Mouse (Mus musculus) hindbrain, postnatal 0 days (tissue): ENCODE measurements at regions not wholly inside any gene's neighbourhood (a gene's known extent, or its start where the extent isn't known, plus 50 kb on each side); places are given as distances from the start of the nearest gene placed in this dataset.

Experiments used
- ATAC-seq: fragments of 200-750 bp; cut with Nextera tagmentation; 2 replicates; pipeline ENCODE4 v1.8.0; 2017; ENCODE audit warnings: mild to moderate bottlenecking, moderate TSS enrichment, moderate library complexity
- DNase-seq: peaks from one replicate; pipeline ENCODE4 v3.0.0-alpha.2; 2015; ENCODE audit warnings: low spot score
- H3K27ac ChIP-seq: fragments of 300-500 bp; sonication (generic); 2 replicates; pipeline ENCODE4 v1.5.1; 2014; ENCODE audit warnings: mild to moderate bottlenecking
- H3K27me3 ChIP-seq: fragments of 300-500 bp; sonication (generic); 2 replicates; pipeline ENCODE4 v1.6.1; 2014; ENCODE audit warnings: low read length, mixed read lengths; ENCODE audit not compliant: insufficient read depth
- H3K36me3 ChIP-seq: fragments of 300-500 bp; sonication (generic); 2 replicates; pipeline ENCODE4 v1.6.1; 2014; ENCODE audit warnings: low read length, mixed read lengths; ENCODE audit not compliant: insufficient read depth
- H3K4me1 ChIP-seq: fragments of 300-500 bp; sonication (generic); 2 replicates; pipeline ENCODE4 v1.6.1; 2014; ENCODE audit warnings: antibody characterized with exemption, low read length, mixed read lengths; ENCODE audit not compliant: insufficient read depth
- H3K4me2 ChIP-seq: fragments of 300-500 bp; sonication (generic); 2 replicates; pipeline ENCODE4 v1.6.1; 2014; ENCODE audit warnings: low read depth, mild to moderate bottlenecking, low read length, moderate library complexity, mixed read lengths
- H3K4me3 ChIP-seq: fragments of 300-500 bp; sonication (generic); 2 replicates; pipeline ENCODE4 v1.5.1; 2014; ENCODE audit warnings: low read length
- H3K9ac ChIP-seq: fragments of 300-500 bp; sonication (generic); replicated peaks from 2 replicates; pipeline ENCODE4 v1.6.1; 2014; ENCODE audit warnings: mild to moderate bottlenecking, low read length, moderate library complexity, mixed read lengths
- H3K9me3 ChIP-seq: fragments of 300-500 bp; sonication (generic); 2 replicates; pipeline ENCODE4 v1.6.1; 2016; ENCODE audit warnings: low read length, mixed read lengths
- CTCF ChIP-seq: IDR thresholded peaks from 2 replicates; pipeline ENCODE4 v1.5.1; 2016; ENCODE audit warnings: antibody characterized with exemption, control low read depth, low read depth
- WGBS: fragments of 180-500 bp; shearing (Covaris S2); extraction: QIAGEN DNeasy Blood & Tissue Kit; methylation state at CpG from one replicate; pipeline ENCODE4 v1.1.7; 2014; 5-methylcytosine and 5-hydroxymethylcytosine counted together

DNA sequence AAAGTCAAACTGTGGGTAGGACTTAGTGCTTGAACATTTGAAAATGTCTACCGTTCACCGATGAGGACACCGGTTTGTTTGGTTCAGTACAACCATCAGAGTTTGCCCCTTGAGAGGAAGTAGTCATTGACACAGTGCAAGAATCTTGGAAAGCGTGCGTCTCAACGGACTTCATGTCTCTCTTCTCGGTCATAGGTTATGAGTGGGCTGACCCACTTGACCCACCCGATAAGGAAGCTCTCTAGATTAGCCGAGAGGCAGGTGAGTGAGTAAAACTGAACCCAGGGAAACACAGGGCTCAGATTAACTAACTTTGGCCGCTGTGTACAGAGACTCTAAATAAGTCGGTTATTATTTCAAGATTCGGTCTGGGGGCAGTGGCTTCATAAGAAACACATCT is 51.9 kb upstream of the Rxylt1 start:
- Histone ChIP-seq H3K9ac (no peak overlapping the region), H3K36me3 (no peaks in the 10 kb centered on the region), H3K4me3 (no peak overlapping the region), H3K4me1 (no peaks in the 10 kb centered on the region), H3K4me2 (no peak overlapping the region), H3K9me3 (no peaks in the 10 kb centered on the region), H3K27me3 (no peaks in the 10 kb centered on the region), H3K27ac (no peak overlapping the region)
- ATAC-seq = no peak
- no peak for DNase-seq
- no peak for TF ChIP-seq CTCF
- WGBS = 91% methylated on average over 12 of the region's 12 CpGs

DNA sequence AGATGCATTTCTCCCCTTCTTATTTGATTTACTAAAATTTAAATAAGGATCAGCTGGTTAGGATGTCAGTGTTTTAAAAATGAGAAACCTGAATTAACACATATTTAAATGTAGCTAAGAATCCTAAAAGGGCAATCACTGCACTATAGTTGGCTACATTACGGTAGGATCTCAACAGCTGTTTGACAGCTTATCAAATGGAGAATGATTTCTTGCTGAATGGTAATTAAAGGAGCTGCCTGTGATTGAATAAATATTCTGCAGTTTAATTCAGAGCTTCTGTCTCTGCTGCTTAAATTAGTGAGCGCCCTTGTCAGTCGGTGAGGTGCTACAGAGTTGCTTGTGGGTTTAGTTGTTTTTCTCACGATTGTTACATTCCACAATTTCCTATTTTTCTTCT is 51.4 kb upstream of the Rxylt1 start:
- 80% methylated on average over 4 of the region's 4 CpGs for WGBS
- TF ChIP-seq CTCF = no peak
- DNase-seq (no peak), ATAC-seq (no peak)
- H3K4me1 ChIP-seq = no peaks in the 10 kb centered on the region
- no peaks in the 10 kb centered on the region for H3K36me3 ChIP-seq
- no peak overlapping the region for H3K27ac ChIP-seq
- no peak overlapping the region for H3K4me2 ChIP-seq
- no peaks in the 10 kb centered on the region for H3K27me3 ChIP-seq
- H3K4me3 ChIP-seq = no peak overlapping the region
- no peak overlapping the region for H3K9ac ChIP-seq
- no peaks in the 10 kb centered on the region for H3K9me3 ChIP-seq
